Mouse (Mus musculus) heart, embryonic 14.5 days (tissue): ENCODE measurements around the gene Afg3l1. TPM values are rescaled to one million over a fixed set of nuclear protein-coding genes. Genes with fewer than 3 reads are reported as not detected.
"Not testable (repeated sequence)": the region's sequence is repeated elsewhere in the genome, so short reads cannot be mapped to it uniquely, and the experiment has no call there.

ENCODE experiments used
- ATAC-seq: fragments of 200-750 bp; cut with Nextera tagmentation; 2 replicates; pipeline ENCODE4 v1.8.0; 2017; ENCODE audit warnings: low read depth, moderate TSS enrichment; ENCODE audit not compliant: insufficient number of reproducible peaks, insufficient read depth, low FRiP score
- H3K27ac ChIP-seq, 2 experiments: fragments of 200-500 bp in 1 of 2; fragments of 300-500 bp in 1 of 2; sonication (generic) in 1 of 2; replicated peaks in 1 of 2; 2 replicates each; pipeline ENCODE4 v1.5.1; 2012 to 2014; ENCODE audit warnings: low read depth in 2 of 2, low read length in 2 of 2, control low read depth in 1 of 2, mild to moderate bottlenecking in 1 of 2, mixed read lengths in 1 of 2; ENCODE audit not compliant: control insufficient read depth in 1 of 2, insufficient read depth in 1 of 2
- H3K27me3 ChIP-seq: fragments of 300-500 bp; sonication (generic); 2 replicates; pipeline ENCODE4 v1.6.1; 2014; ENCODE audit warnings: mild to moderate bottlenecking, low read length, control low read depth; ENCODE audit not compliant: control insufficient read depth, insufficient read depth
- H3K36me3 ChIP-seq: fragments of 300-500 bp; sonication (generic); 2 replicates; pipeline ENCODE4 v1.6.1; 2014; ENCODE audit warnings: mild to moderate bottlenecking, control low read depth, low read length, mixed read lengths; ENCODE audit not compliant: control insufficient read depth, insufficient read depth
- H3K4me1 ChIP-seq, 2 experiments: fragments of 200-500 bp in 1 of 2; fragments of 300-500 bp in 1 of 2; sonication (generic) in 1 of 2; 2 replicates each; pipeline ENCODE4 v1.6.1; 2012 to 2014; ENCODE audit warnings: low read length in 2 of 2, control low read depth in 1 of 2, mixed read lengths in 1 of 2; ENCODE audit not compliant: control insufficient read depth in 2 of 2, insufficient read depth in 2 of 2
- H3K4me2 ChIP-seq: fragments of 300-500 bp; sonication (generic); 2 replicates; pipeline ENCODE4 v1.6.1; 2014; ENCODE audit warnings: mild to moderate bottlenecking, low read length
- H3K4me3 ChIP-seq, 2 experiments: fragments of 200-500 bp in 1 of 2; fragments of 300-500 bp in 1 of 2; sonication (generic) in 1 of 2; 2 replicates each; pipeline ENCODE4 v1.5.1; 2012 to 2014; ENCODE audit warnings: low read length in 2 of 2, mild to moderate bottlenecking in 2 of 2, control low read depth in 1 of 2, low read depth in 1 of 2, moderate library complexity in 1 of 2; ENCODE audit not compliant: control insufficient read depth in 1 of 2, insufficient read depth in 1 of 2
- H3K9ac ChIP-seq: fragments of 300-500 bp; sonication (generic); 2 replicates; pipeline ENCODE4 v1.6.1; 2014; ENCODE audit warnings: mild to moderate bottlenecking, low read length
- H3K9me3 ChIP-seq: fragments of 300-500 bp; sonication (generic); 2 replicates; pipeline ENCODE4 v1.6.1; 2016; ENCODE audit warnings: low read length, control low read depth; ENCODE audit not compliant: control insufficient read depth
- WGBS: fragments of 180-500 bp; shearing (Covaris S2); extraction: QIAGEN DNeasy Blood & Tissue Kit; methylation state at CpG from one replicate; pipeline ENCODE4 v1.1.7; 2014; 5-methylcytosine and 5-hydroxymethylcytosine counted together
- polyA plus RNA-seq: library from polyadenylated mRNA; unstranded; fragments of >200 nt; fragmentation: Nextera tagmentation; extraction: Ambion mirVana; gene quantifications from 2 replicates; pipeline ENCODE4 v1.2.1, GENCODE M21; 2014

Gene Afg3l1
- polyA plus RNA-seq, result 27.0 and 29.9 TPM in 2 replicates

DNA sequence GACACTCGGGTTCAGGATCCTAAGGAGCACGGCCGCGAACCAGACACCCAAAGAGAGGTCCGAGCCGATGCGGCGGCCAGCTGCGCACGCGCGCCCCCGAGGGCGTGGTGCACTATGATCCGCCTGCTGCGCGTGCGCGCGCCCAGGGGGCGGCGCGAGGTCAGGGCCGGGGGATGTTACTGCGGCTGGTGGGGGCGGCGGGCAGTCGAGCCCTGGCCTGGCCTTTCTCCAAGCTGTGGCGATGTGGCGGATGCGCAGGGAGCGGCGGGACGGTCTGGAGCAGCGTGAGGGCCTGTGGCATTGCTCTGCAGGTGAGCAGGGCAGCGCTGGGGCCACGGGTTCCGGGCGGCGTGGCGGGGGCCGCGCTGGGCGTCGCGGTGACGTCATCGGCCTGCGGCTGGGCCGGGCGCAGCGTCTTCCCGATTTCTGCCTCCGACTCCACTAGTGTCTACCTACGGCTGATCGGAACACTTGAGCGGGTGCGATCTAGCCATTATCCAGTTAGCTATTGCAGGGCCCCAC is at the start of gene Afg3l1:
TSS of gene Afg3l1 (plus strand) at position 167 of the 522 bp plus-strand sequence.
- H3K4me1 ChIP-seq, result peaks cover 9 to 15% of the 10 kb centered on the region in 2 experiments
- peak within 1 kb of the TSS; percentile 81 for H3K9ac ChIP-seq
- H3K27ac ChIP-seq, result peak within 1 kb of the TSS; percentile 95
- under 1% methylated on average over 58 of the region's 58 CpGs for WGBS
- no peaks in the 10 kb centered on the region for H3K9me3 ChIP-seq
- peak within 1 kb of the TSS; percentile 96 for H3K4me2 ChIP-seq
- H3K4me3 ChIP-seq, result peak within 1 kb of the TSS; percentile 79 to 90
- H3K36me3 ChIP-seq, result peaks cover 29% of the 10 kb centered on the region
- ATAC-seq, result peak; percentile 95
- H3K27me3 ChIP-seq, result no peaks in the 10 kb centered on the region

GRCm38 (mm10) chr8:123428343-123428893 is 49.3 kb upstream of the Afg3l1 start:
- Histone ChIP-seq H3K4me3 (no peak overlapping the region), H3K9me3 (peaks cover 57% of the 10 kb centered on the region), H3K4me2 (no peak overlapping the region), H3K27ac (no peak overlapping the region), H3K27me3 (no peaks in the 10 kb centered on the region), H3K4me1 (no peaks in the 10 kb centered on the region), H3K9ac (no peak overlapping the region), H3K36me3 (no peaks in the 10 kb centered on the region)
- ATAC-seq, result no peak
- WGBS, result 95% methylated on average over 29 of the region's 29 CpGs

GRCm38 (mm10) chr8:123428939-123429721 is 48.6 kb upstream of the Afg3l1 start:
- ATAC-seq, result no peak
- Histone ChIP-seq H3K4me3 (no peak overlapping the region), H3K4me1 (no peaks in the 10 kb centered on the region), H3K9me3 (peaks cover 57% of the 10 kb centered on the region), H3K36me3 (no peaks in the 10 kb centered on the region), H3K27me3 (no peaks in the 10 kb centered on the region), H3K27ac (no peak overlapping the region), H3K9ac (no peak overlapping the region), H3K4me2 (no peak overlapping the region)
- WGBS, result 89% methylated on average over 23 of the region's 23 CpGs

DNA sequence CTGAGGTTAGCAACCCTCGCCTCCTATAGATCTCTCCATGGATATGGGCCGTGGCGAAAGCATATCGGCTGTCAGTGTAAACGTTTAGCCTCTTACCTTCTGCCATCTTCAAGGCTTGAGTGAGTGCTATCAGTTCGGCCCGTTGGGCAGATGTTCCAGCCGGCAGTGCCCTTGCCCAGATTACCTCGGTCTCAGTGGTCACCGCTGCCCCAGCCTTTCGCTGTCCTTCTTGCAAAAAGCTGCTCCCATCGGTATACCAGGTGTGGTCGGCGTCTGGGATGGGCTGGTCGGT is 48.0 kb upstream of the Afg3l1 start:
- H3K27me3 ChIP-seq, H3K36me3 ChIP-seq, H3K4me1 ChIP-seq, ATAC-seq, H3K27ac ChIP-seq, H3K4me2 ChIP-seq, H3K9ac ChIP-seq, H3K4me3 ChIP-seq: not testable (repeated sequence)
- 93% methylated on average over 15 of the region's 15 CpGs for WGBS
- peaks cover 60% of the 10 kb centered on the region for H3K9me3 ChIP-seq

DNA sequence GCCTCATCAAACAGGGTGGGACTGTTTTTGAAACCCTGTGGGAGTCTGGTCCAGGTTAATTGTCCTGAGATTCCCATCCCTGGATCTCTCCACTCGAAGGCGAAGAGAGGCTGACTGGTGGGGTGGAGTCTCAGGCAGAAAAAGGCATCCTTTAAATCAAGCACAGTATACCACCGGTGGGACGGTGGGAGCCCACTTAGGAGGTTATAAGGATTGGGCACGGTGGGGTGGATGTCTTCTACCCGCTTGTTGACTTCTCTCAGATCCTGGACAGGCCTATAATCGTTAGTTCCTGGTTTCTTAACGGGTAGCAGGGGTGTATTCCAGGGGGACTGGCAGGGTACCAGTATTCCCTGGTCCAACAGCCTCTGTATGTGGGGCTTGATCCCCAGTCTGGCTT is 46.8 kb upstream of the Afg3l1 start:
- not testable (repeated sequence) for H3K4me3 ChIP-seq, H3K27me3 ChIP-seq, H3K4me2 ChIP-seq, H3K4me1 ChIP-seq, H3K9ac ChIP-seq, H3K36me3 ChIP-seq, ATAC-seq, H3K27ac ChIP-seq
- 76% methylated on average over 8 of the region's 8 CpGs for WGBS
- H3K9me3 ChIP-seq, result peaks cover 62% of the 10 kb centered on the region

DNA sequence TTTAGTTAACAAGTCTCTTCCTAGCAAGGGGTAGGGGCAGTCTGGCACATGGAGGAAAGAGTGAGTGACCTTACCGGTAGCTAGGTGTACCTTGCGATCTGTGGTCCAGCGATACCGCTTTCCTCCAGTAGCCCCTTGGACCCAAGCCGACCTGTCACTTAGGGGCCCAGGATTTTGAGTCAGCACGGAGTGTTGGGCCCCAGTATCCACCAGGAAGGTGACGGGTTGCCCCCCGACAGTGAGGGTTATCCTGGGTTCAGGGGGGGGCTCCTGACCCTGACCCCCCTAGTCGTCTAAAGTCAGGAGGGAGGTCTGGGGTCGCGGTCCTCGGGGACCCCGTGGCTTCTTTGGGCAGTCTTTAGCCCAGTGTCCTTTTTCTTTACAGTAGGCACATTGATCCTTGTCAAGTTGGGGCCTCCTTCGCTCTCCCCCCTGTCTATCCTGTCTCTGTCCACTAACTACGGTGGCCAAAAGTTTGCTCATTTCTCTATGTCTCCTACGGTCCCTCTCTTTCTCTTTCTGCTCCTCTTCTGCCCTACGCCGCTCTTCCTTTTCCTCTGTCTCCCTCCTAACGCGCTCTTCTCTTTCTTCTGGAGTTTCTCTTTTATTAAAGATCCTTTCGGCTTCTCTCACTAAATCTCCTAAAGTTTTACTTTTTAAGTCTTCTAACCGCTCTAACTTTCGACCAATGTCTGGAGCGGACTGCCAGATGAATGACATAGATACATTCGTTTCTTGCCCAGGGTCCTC is 45.9 kb upstream of the Afg3l1 start:
- no peaks in the 10 kb centered on the region for H3K4me1 ChIP-seq
- H3K4me3 ChIP-seq, result no peak overlapping the region
- H3K27me3 ChIP-seq, result no peaks in the 10 kb centered on the region
- H3K9me3 ChIP-seq, result peaks cover 57% of the 10 kb centered on the region
- no peak for ATAC-seq
- no peak overlapping the region for H3K27ac ChIP-seq
- WGBS, result 93% methylated on average over 25 of the region's 25 CpGs
- H3K36me3 ChIP-seq, result no peaks in the 10 kb centered on the region
- H3K4me2 ChIP-seq, result no peak overlapping the region
- no peak overlapping the region for H3K9ac ChIP-seq

- Histone ChIP-seq H3K4me2 (no peak overlapping the region), H3K4me1 (no peaks in the 10 kb centered on the region), H3K4me3 (no peak overlapping the region), H3K27me3 (no peaks in the 10 kb centered on the region), H3K27ac (no peak overlapping the region), H3K9ac (no peak overlapping the region), H3K9me3 (peaks cover 51% of the 10 kb centered on the region), H3K36me3 (no peaks in the 10 kb centered on the region)
- 91% methylated on average over 16 of the region's 16 CpGs for WGBS
- no peak for ATAC-seq
Observed at GRCm38 (mm10) chr8:123432381-123432780, 45.3 kb upstream of the Afg3l1 start.
